Mouse (Mus musculus): ENCODE measurements around the gene Bcl11a. TPM values are rescaled to one million over a fixed set of nuclear protein-coding genes. Genes with fewer than 3 reads are reported as not detected.

Bcl11a gene
- polyA plus RNA-seq, 1 experiment, result 7.6 TPM

- no peak overlapping the region for H3K27ac ChIP-seq (ENCODE audit: insufficient read depth, low read length)
- TF ChIP-seq CTCF (IDR thresholded peaks at IDR 0.05; ENCODE audit: borderline replicate concordance, insufficient read depth, low read length), result no peak
- TF ChIP-seq POLR2A (IDR thresholded peaks at IDR 0.05; ENCODE audit: low read depth, low read length), result no peak
- no peaks in the 10 kb centered on the region for H3K4me1 ChIP-seq (ENCODE audit: control insufficient read depth, insufficient read depth, low read length)
- H3K4me3 ChIP-seq (ENCODE audit: insufficient read depth, low read length), result no peak overlapping the region
These were observed 8.1 kb downstream of the Bcl11a start for GRCm38 (mm10) chr11:24085986-24086385.

- TF ChIP-seq POLR2A (IDR thresholded peaks at IDR 0.05; ENCODE audit: low read depth, low read length) (no peak), CTCF (IDR thresholded peaks at IDR 0.05; ENCODE audit: borderline replicate concordance, insufficient read depth, low read length) (no peak)
- Histone ChIP-seq H3K4me1 (ENCODE audit: control insufficient read depth, insufficient read depth, low read length) (0 out of 2 replicates have a peak, but pooled peaks cover 3% of the 10 kb centered on the region), H3K4me3 (ENCODE audit: insufficient read depth, low read length) (no peak overlapping the region), H3K27ac (ENCODE audit: insufficient read depth, low read length) (no peak overlapping the region; the same call in 1 of the 2 replicates)
These were observed 9.2 kb downstream of the Bcl11a start for GRCm38 (mm10) chr11:24087069-24087468.

- H3K4me3 ChIP-seq (ENCODE audit: insufficient read depth, low read length), result no peak overlapping the region
- no peak overlapping the region for H3K27ac ChIP-seq (ENCODE audit: insufficient read depth, low read length)
- 0 out of 2 replicates have a peak, but pooled peaks cover 3% of the 10 kb centered on the region for H3K4me1 ChIP-seq (ENCODE audit: control insufficient read depth, insufficient read depth, low read length)
- TF ChIP-seq CTCF (IDR thresholded peaks at IDR 0.05; ENCODE audit: borderline replicate concordance, insufficient read depth, low read length) (no peak), POLR2A (IDR thresholded peaks at IDR 0.05; ENCODE audit: low read depth, low read length) (no peak)
These were observed 12.6 kb downstream of the Bcl11a start for GRCm38 (mm10) chr11:24090443-24090842.

- Histone ChIP-seq H3K4me3 (ENCODE audit: insufficient read depth, low read length) (no peak overlapping the region), H3K4me1 (ENCODE audit: control insufficient read depth, insufficient read depth, low read length) (0 out of 2 replicates have a peak, but pooled peaks cover 3% of the 10 kb centered on the region), H3K27ac (ENCODE audit: insufficient read depth, low read length) (no peak overlapping the region)
- TF ChIP-seq POLR2A (IDR thresholded peaks at IDR 0.05; ENCODE audit: low read depth, low read length), result no peak
- no peak for TF ChIP-seq CTCF (IDR thresholded peaks at IDR 0.05; ENCODE audit: borderline replicate concordance, insufficient read depth, low read length)
These were observed 13.7 kb downstream of the Bcl11a start for GRCm38 (mm10) chr11:24091393-24092080.

- Histone ChIP-seq H3K27ac (ENCODE audit: insufficient read depth, low read length) (no peak overlapping the region), H3K4me3 (ENCODE audit: insufficient read depth, low read length) (no peak overlapping the region), H3K4me1 (ENCODE audit: control insufficient read depth, insufficient read depth, low read length) (peaks cover 5% of the 10 kb centered on the region; the same call in 1 of the 2 replicates)
- TF ChIP-seq POLR2A (IDR thresholded peaks at IDR 0.05; ENCODE audit: low read depth, low read length) (no peak), CTCF (IDR thresholded peaks at IDR 0.05; ENCODE audit: borderline replicate concordance, insufficient read depth, low read length) (no peak)
These were observed 14.8 kb downstream of the Bcl11a start for GRCm38 (mm10) chr11:24092618-24093017.

GRCm38 (mm10) chr11:24094086-24094487 lies 16.2 kb downstream of the Bcl11a start:
- Histone ChIP-seq H3K4me1 (ENCODE audit: control insufficient read depth, insufficient read depth, low read length) (peaks cover 8% of the 10 kb centered on the region), H3K4me3 (ENCODE audit: insufficient read depth, low read length) (no peak overlapping the region), H3K27ac (ENCODE audit: insufficient read depth, low read length) (no peak overlapping the region)
- no peak for TF ChIP-seq CTCF (IDR thresholded peaks at IDR 0.05; ENCODE audit: borderline replicate concordance, insufficient read depth, low read length)
- no peak for TF ChIP-seq POLR2A (IDR thresholded peaks at IDR 0.05; ENCODE audit: low read depth, low read length)

- no peak for TF ChIP-seq CTCF (IDR thresholded peaks at IDR 0.05; ENCODE audit: borderline replicate concordance, insufficient read depth, low read length)
- no peak for TF ChIP-seq POLR2A (IDR thresholded peaks at IDR 0.05; ENCODE audit: low read depth, low read length)
- peaks cover 8% of the 10 kb centered on the region for H3K4me1 ChIP-seq (ENCODE audit: control insufficient read depth, insufficient read depth, low read length)
- H3K27ac ChIP-seq (ENCODE audit: insufficient read depth, low read length), result no peak overlapping the region
- H3K4me3 ChIP-seq (ENCODE audit: insufficient read depth, low read length), result no peak overlapping the region
These were observed 17.4 kb downstream of the Bcl11a start for GRCm38 (mm10) chr11:24095236-24095635.

GRCm38 (mm10) chr11:24095656-24096353 lies 17.9 kb downstream of the Bcl11a start:
- Histone ChIP-seq H3K27ac (ENCODE audit: insufficient read depth, low read length) (no peak overlapping the region), H3K4me3 (ENCODE audit: insufficient read depth, low read length) (no peak overlapping the region), H3K4me1 (ENCODE audit: control insufficient read depth, insufficient read depth, low read length) (peaks cover 8% of the 10 kb centered on the region)
- TF ChIP-seq POLR2A (IDR thresholded peaks at IDR 0.05; ENCODE audit: low read depth, low read length), result no peak
- TF ChIP-seq CTCF (IDR thresholded peaks at IDR 0.05; ENCODE audit: borderline replicate concordance, insufficient read depth, low read length), result no peak

- peaks cover 8% of the 10 kb centered on the region for H3K4me1 ChIP-seq (ENCODE audit: control insufficient read depth, insufficient read depth, low read length)
- H3K4me3 ChIP-seq (ENCODE audit: insufficient read depth, low read length), result no peak overlapping the region
- H3K27ac ChIP-seq (ENCODE audit: insufficient read depth, low read length), result no peak overlapping the region
- TF ChIP-seq CTCF (IDR thresholded peaks at IDR 0.05; ENCODE audit: borderline replicate concordance, insufficient read depth, low read length) (no peak), POLR2A (IDR thresholded peaks at IDR 0.05; ENCODE audit: low read depth, low read length) (no peak)
These were observed 18.6 kb downstream of the Bcl11a start for GRCm38 (mm10) chr11:24096483-24096882.

GRCm38 (mm10) chr11:24097026-24097425 lies 19.2 kb downstream of the Bcl11a start:
- no peak overlapping the region for H3K4me3 ChIP-seq (ENCODE audit: insufficient read depth, low read length)
- no peak overlapping the region; the same call in 1 of the 2 replicates for H3K27ac ChIP-seq (ENCODE audit: insufficient read depth, low read length)
- TF ChIP-seq CTCF (IDR thresholded peaks at IDR 0.05; ENCODE audit: borderline replicate concordance, insufficient read depth, low read length) (no peak), POLR2A (IDR thresholded peaks at IDR 0.05; ENCODE audit: low read depth, low read length) (no peak)
- peaks cover 5% of the 10 kb centered on the region for H3K4me1 ChIP-seq (ENCODE audit: control insufficient read depth, insufficient read depth, low read length)
